Mouse (Mus musculus): Measurements from ENCODE around the gene Ms4a4a.

GRCm38 (mm10) chr19:11415581-11415980, 40.3 kb downstream of the Ms4a4a start:
- TF ChIP-seq POLR2A (IDR thresholded peaks at IDR 0.05; ENCODE audit: insufficient read length, low read depth) = no peak
- no peak for TF ChIP-seq POLR2AphosphoS2 (IDR thresholded peaks at IDR 0.05; ENCODE audit: insufficient read length, low read depth)
- no peak for TF ChIP-seq E2F4 (IDR thresholded peaks at IDR 0.05; ENCODE audit: insufficient read depth)
- TF ChIP-seq MYOG (IDR thresholded peaks at IDR 0.05; ENCODE audit: control insufficient read depth in 1 of 3, insufficient read depth in 1 of 3, insufficient read length in 2 of 3, low read depth in 2 of 3) = no peak
- no peak for TF ChIP-seq TCF12 (IDR thresholded peaks at IDR 0.05; ENCODE audit: insufficient read depth, poor library complexity, severe bottlenecking)
- no peak for TF ChIP-seq SRF (IDR thresholded peaks at IDR 0.05; ENCODE audit: control insufficient read depth, insufficient read length, low read depth)
